Mouse (Mus musculus) stomach, embryonic 14.5 days (tissue): ENCODE results near the gene Gm21870. TPM values are rescaled to one million over a fixed set of nuclear protein-coding genes. Genes with fewer than 3 reads are reported as not detected.
"Not testable (repeated sequence)": the region's sequence is repeated elsewhere in the genome, so short reads cannot be mapped to it uniquely, and the experiment has no call there.

Experiments used
- ATAC-seq: fragments of 200-750 bp; cut with Nextera tagmentation; 2 replicates; pipeline ENCODE4 v1.8.0; 2017; ENCODE audit warnings: low read depth, moderate TSS enrichment; ENCODE audit not compliant: insufficient number of reproducible peaks, insufficient read depth, low FRiP score
- H3K27ac ChIP-seq: fragments of 300-500 bp; sonication (generic); 2 replicates; pipeline ENCODE4 v1.5.1; 2014; ENCODE audit warnings: mild to moderate bottlenecking, low read length, moderate library complexity, mixed read lengths
- H3K27me3 ChIP-seq: fragments of 300-500 bp; sonication (generic); 2 replicates; pipeline ENCODE4 v1.6.1; 2014; ENCODE audit warnings: low read length, control low read depth, mixed read lengths; ENCODE audit not compliant: control insufficient read depth, insufficient read depth
- H3K36me3 ChIP-seq: fragments of 300-500 bp; sonication (generic); 2 replicates; pipeline ENCODE4 v1.6.1; 2014; ENCODE audit warnings: mild to moderate bottlenecking, control low read depth, low read length, moderate library complexity, mixed read lengths; ENCODE audit not compliant: control insufficient read depth, insufficient read depth
- H3K4me1 ChIP-seq: fragments of 300-500 bp; sonication (generic); 2 replicates; pipeline ENCODE4 v1.6.1; 2014; ENCODE audit warnings: low read length, control low read depth, mixed read lengths; ENCODE audit not compliant: control insufficient read depth, insufficient read depth
- H3K4me2 ChIP-seq: fragments of 300-500 bp; sonication (generic); replicated peaks from 2 replicates; pipeline ENCODE4 v1.6.1; 2014; ENCODE audit warnings: low read depth, low read length, control low read depth
- H3K4me3 ChIP-seq: fragments of 300-500 bp; sonication (generic); 2 replicates; pipeline ENCODE4 v1.5.1; 2014; ENCODE audit warnings: low read depth, low read length, control low read depth
- H3K9ac ChIP-seq: fragments of 300-500 bp; sonication (generic); replicated peaks from 2 replicates; pipeline ENCODE4 v1.6.1; 2014; ENCODE audit warnings: low read depth, mild to moderate bottlenecking, control low read depth, low read length, moderate library complexity, mixed read lengths
- H3K9me3 ChIP-seq: fragments of 300-500 bp; sonication (generic); 2 replicates; pipeline ENCODE4 v1.6.1; 2016; ENCODE audit warnings: low read depth, low read length, control low read depth; ENCODE audit not compliant: control insufficient read depth
- WGBS: fragments of 180-500 bp; shearing (Covaris S2); extraction: QIAGEN DNeasy Blood & Tissue Kit; methylation state at CpG from one replicate; pipeline ENCODE4 v1.1.7; 2014; 5-methylcytosine and 5-hydroxymethylcytosine counted together
- polyA plus RNA-seq: library from polyadenylated mRNA; unstranded; fragments of >200 nt; fragmentation: Nextera tagmentation; extraction: Ambion mirVana; gene quantifications from 2 replicates; pipeline ENCODE4 v1.2.1, GENCODE M21; 2014

Gene Gm21870
- polyA plus RNA-seq = not detected in 2 replicates

- not testable (repeated sequence) for H3K9me3 ChIP-seq, H3K9ac ChIP-seq, H3K36me3 ChIP-seq, H3K27ac ChIP-seq, H3K4me2 ChIP-seq, H3K27me3 ChIP-seq, ATAC-seq, H3K4me3 ChIP-seq, H3K4me1 ChIP-seq
Measured at GRCm38 (mm10) chrX:33986716-33987115, at the start of gene Gm21870. Gene Gm21870 (minus strand): TSS chrX:33986816.

GRCm38 (mm10) chrX:33956440-33956839 is 30.2 kb downstream of the Gm21870 start, which contains the start of gene Btbd35f6:
Gene Btbd35f6 (minus strand): TSS chrX:33956540.
- H3K9me3 ChIP-seq, H3K4me3 ChIP-seq, H3K27me3 ChIP-seq, H3K36me3 ChIP-seq, H3K27ac ChIP-seq, ATAC-seq, H3K9ac ChIP-seq, H3K4me1 ChIP-seq, H3K4me2 ChIP-seq: not testable (repeated sequence)
- 17% methylated on average over 1 of the region's 4 CpGs for WGBS

Other genes with a start within 250 kb of the Gm21870 start
- gene Btbd35f6, start 30.3 kb downstream of the Gm21870 start, polyA plus RNA-seq = not detected in 2 replicates
- gene Btbd35f9, start 174.7 kb upstream of the Gm21870 start, polyA plus RNA-seq = not detected in 2 replicates